Mouse (Mus musculus) erythroblast, adult 5-6 weeks (primary cell): Measurements from ENCODE around the gene Tmem80. TPM values are rescaled to one million over a fixed set of nuclear protein-coding genes. Genes with fewer than 3 reads are reported as not detected.

Source experiments
- ATAC-seq: replicated peaks from 2 replicates; pipeline ENCODE4 v1.8.0; 2016; ENCODE audit warnings: moderate number of reproducible peaks, mild to moderate bottlenecking, moderate TSS enrichment, inconsistent platforms; ENCODE audit not compliant: poor library complexity, low FRiP score, severe bottlenecking
- total RNA-seq, 2 experiments: library from RNA; stranded (forward) in 1 of 2; stranded (reverse) in 1 of 2; fragments of 150-400 nt in 1 of 2; fragments of 200-764, 138-1000 nt in 1 of 2; gene quantifications; 2 replicates each; pipeline versions ENCODE4 v1.2.3 to v1.2.4; 2015 to 2017; ENCODE audit warnings: low replicate concordance in 2 of 2

Gene Tmem80
- total RNA-seq, 2 experiments from 2014 or later, result 6.5 to 12.9 TPM

- no peak for ATAC-seq
Measured at GRCm38 (mm10) chr7:141317619-141318132, 9.9 kb upstream of the Tmem80 start.

- no peak for ATAC-seq
Measured at GRCm38 (mm10) chr7:141319446-141319845, 8.1 kb upstream of the Tmem80 start.

GRCm38 (mm10) chr7:141324686-141325085 is 2.9 kb upstream of the Tmem80 start:
- ATAC-seq, result no peak

- ATAC-seq, result peak; percentile 16
Measured at GRCm38 (mm10) chr7:141326546-141327446, 743 bp upstream of the Tmem80 start.

DNA sequence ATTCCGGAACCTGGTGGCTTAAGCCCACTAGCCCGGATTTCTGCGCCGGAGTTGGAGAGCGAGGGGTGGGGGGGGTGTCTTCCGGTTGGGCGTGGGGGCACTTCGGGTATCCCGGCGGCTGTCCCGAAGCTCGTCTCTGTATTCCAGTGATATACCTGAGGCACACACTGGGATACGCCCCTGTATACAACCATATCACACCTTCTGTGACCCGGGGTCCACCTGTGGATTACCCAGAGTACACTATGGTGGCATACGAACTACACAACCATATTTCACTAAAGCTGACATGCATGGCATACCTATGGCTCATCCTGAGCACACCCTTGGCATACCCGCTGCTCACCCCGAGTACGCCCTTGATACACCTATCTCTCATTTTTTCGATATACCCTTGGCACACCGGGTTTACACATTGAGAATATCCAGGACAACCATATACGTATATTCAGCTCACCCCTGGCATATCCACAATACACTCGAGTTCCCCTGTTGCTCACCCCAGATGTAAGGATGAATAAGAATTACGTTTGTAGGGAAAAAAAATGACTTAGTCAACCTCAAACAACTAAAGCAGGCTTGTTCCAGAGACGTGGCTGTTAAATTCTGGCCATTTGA is 943 bp downstream of the Tmem80 start:
- no peak; the same call in 1 of the 2 replicates for ATAC-seq

- no peak for ATAC-seq
Measured at GRCm38 (mm10) chr7:141330706-141331105, 3.2 kb downstream of the Tmem80 start.

DNA sequence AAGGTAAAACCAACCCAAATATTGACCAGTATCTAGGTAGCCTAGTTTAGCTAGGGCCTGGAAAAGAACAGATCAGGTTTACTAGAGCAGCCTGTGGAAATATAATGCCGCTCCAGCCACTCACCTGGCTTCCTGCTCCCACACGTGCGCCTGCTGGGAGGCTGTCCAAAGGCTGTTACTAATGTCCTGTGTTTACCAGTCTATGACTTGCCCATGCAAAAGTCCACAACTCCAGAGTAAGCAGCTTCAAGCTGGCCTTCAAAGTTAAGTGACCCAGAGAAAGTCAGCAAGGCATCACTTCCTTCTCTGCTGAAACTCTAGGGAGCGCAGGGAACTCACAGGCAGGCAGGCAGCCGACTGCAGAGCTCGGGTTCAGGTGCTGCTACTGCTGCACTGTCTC is 4.5 kb downstream of the Tmem80 start:
- ATAC-seq, result no peak

GRCm38 (mm10) chr7:141335044-141335579 is 7.6 kb downstream of the Tmem80 start:
- no peak for ATAC-seq

GRCm38 (mm10) chr7:141335682-141336081 is 8.1 kb downstream of the Tmem80 start:
- ATAC-seq, result no peak

- ATAC-seq, result no peak
Measured at GRCm38 (mm10) chr7:141336296-141336695, 8.8 kb downstream of the Tmem80 start.

DNA sequence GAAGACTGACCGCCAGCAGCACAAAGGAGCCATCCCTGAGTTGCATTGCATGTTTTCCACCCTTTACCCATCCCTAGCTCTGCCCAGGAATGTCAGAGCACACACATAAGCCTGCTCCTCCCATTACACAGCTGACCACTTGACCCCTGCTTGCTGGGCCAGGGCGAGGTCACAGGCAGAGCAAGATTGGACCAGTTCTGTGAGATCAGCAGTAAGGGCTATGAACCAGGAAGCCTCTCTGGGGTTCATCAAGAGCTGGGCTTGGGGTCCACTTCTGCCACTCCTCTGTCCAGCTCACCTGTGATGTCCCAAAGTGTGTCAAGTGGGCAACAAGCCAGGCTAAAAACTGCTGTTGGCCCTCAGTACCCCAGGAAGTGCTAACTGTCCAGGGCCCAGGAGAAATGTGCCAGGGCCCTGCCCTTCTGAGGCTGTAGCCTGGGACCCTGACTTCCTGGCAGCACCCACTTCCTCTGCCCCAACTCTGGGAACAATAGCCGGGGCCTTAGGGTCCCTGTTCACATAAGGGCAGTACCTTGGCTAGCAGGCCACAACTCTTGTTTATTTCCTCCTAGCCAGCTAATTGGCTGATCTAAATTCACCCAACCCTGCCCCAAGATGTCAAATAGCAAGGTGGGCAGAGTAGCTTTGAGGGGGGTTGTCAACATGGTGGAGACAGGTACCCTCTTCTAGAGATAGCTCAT is 10.3 kb downstream of the Tmem80 start:
- no peak for ATAC-seq

DNA sequence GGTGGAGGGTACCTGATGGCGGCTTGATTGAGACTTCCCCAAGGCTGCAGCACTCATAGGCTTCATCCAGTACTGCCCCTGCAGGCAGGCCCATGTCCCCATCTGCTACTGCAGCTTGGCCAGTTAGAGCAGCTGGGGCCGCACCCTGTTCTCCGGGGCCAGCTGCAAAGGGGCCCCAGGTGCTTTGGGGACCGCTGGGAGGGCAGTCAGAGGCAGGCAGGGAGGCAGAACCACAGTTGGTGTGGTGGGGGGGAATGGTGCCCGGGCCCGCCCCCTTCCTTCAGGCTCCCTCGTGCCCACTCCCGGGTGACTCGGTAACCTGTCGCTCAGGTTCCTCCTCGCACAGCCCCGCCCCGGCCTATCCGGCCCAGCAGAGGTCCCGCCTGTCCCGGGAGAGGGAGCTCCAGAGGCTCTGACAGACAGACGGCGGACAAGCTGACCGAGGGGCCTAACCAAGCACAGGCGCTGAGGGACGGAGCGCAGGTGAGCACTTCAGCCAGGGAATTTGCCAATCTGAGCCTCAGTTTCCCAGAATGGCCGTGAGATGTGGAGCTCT is 11.1 kb downstream of the Tmem80 start, which contains the start of gene Eps8l2:
Gene Eps8l2 (plus strand): TSS at position 305 of the 556 bp plus-strand sequence.
- peak; percentile 56; the same call in 1 of the 2 replicates for ATAC-seq

DNA sequence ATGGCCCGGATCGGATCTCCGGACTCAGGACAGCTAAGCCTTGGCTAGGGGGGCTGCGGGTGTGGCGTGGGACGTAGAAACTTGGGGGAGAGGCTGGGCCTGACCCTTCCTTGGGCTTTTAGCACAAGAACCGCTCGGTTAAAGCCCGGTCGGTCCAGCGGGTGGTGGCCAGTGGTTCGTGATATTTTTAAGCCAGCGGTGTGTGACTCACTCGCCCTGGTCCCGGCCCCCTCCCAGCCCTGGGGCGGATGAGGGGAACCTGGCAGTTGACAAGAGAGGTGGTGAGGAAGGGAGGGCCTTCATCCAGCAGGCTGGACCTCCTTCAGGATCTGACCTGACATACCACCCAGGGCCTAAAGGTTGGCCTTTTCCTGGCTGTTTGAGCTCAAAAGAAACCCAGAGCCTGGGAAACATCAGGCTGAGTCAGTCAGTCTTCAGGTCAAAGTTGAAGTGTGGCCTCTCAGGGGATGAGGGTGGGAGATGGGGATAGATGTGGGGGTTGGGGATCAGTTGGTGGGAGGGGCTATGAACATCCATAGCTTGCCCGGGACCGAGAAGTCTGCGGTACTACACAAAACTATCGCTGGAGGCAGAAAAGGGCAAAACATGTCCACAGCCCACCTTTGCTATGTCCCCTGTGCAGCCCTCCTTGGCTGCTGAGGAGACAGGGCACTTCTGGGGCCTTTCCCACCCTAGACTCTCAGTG is 11.8 kb downstream of the Tmem80 start:
- ATAC-seq, result no peak

GRCm38 (mm10) chr7:141340023-141340422 is 12.5 kb downstream of the Tmem80 start:
- no peak for ATAC-seq

- ATAC-seq, result no peak
Measured at GRCm38 (mm10) chr7:141340476-141340875, 12.9 kb downstream of the Tmem80 start.

GRCm38 (mm10) chr7:141341689-141342226 is 14.2 kb downstream of the Tmem80 start:
- ATAC-seq, result no peak

GRCm38 (mm10) chr7:141343230-141343629 is 15.7 kb downstream of the Tmem80 start:
- no peak for ATAC-seq

GRCm38 (mm10) chr7:141343696-141344095 is 16.2 kb downstream of the Tmem80 start:
- ATAC-seq, result no peak

- ATAC-seq, result no peak
Measured at GRCm38 (mm10) chr7:141344787-141345186, 17.2 kb downstream of the Tmem80 start.
